Mouse (Mus musculus): Measurements from ENCODE around the gene Cacna1a. TPM values are rescaled to one million over a fixed set of nuclear protein-coding genes. Genes with fewer than 3 reads are reported as not detected.

Cacna1a gene
- polyA plus RNA-seq, 1 experiment from 2014 or later: 6.7 TPM

- WGBS: 19% methylated on average over 3 of the region's 3 CpGs
- Histone ChIP-seq H3K9ac (replicated peaks; ENCODE audit: low read depth, low read length) (no peak overlapping the region), H3K9me3 (ENCODE audit: control insufficient read depth, low read depth, low read length) (no peaks in the 10 kb centered on the region), H3K4me3 (ENCODE audit: low read depth, low read length) (no peak overlapping the region), H3K36me3 (ENCODE audit: control insufficient read depth, insufficient read depth, low read length) (no peaks in the 10 kb centered on the region), H3K27me3 (ENCODE audit: control insufficient read depth, insufficient read depth, low read length) (no peaks in the 10 kb centered on the region), H3K4me2 (replicated peaks; ENCODE audit: low read depth, low read length) (no peak overlapping the region), H3K4me1 (ENCODE audit: control insufficient read depth, insufficient read depth, low read length) (0 out of 2 replicates have a peak, but pooled peaks cover 3% of the 10 kb centered on the region), H3K27ac (ENCODE audit: low read length) (no peak overlapping the region)
- ATAC-seq (ENCODE audit: insufficient number of reproducible peaks, insufficient read depth, low FRiP score, low read depth): no peak
Observed at GRCm38 (mm10) chr8:84545522-84545921, 157.3 kb downstream of the Cacna1a start.

- Histone ChIP-seq H3K9ac (replicated peaks; ENCODE audit: low read depth, low read length) (no peak overlapping the region), H3K27ac (ENCODE audit: low read length) (no peak overlapping the region), H3K36me3 (ENCODE audit: control insufficient read depth, insufficient read depth, low read length) (no peaks in the 10 kb centered on the region), H3K4me2 (replicated peaks; ENCODE audit: low read depth, low read length) (no peak overlapping the region), H3K4me1 (ENCODE audit: control insufficient read depth, insufficient read depth, low read length) (no peaks in the 10 kb centered on the region), H3K4me3 (ENCODE audit: low read depth, low read length) (no peak overlapping the region), H3K9me3 (ENCODE audit: control insufficient read depth, low read depth, low read length) (no peaks in the 10 kb centered on the region), H3K27me3 (ENCODE audit: control insufficient read depth, insufficient read depth, low read length) (peaks cover 10% of the 10 kb centered on the region)
- no peak for ATAC-seq (ENCODE audit: insufficient number of reproducible peaks, insufficient read depth, low FRiP score, low read depth)
- 72% methylated on average over 4 of the region's 4 CpGs for WGBS
Observed at GRCm38 (mm10) chr8:84552457-84552856, 164.2 kb downstream of the Cacna1a start.

- no peak overlapping the region for H3K27ac ChIP-seq (ENCODE audit: low read length)
- peaks cover 10% of the 10 kb centered on the region for H3K27me3 ChIP-seq (ENCODE audit: control insufficient read depth, insufficient read depth, low read length)
- no peaks in the 10 kb centered on the region for H3K36me3 ChIP-seq (ENCODE audit: control insufficient read depth, insufficient read depth, low read length)
- H3K9me3 ChIP-seq (ENCODE audit: control insufficient read depth, low read depth, low read length): no peaks in the 10 kb centered on the region
- H3K9ac ChIP-seq (replicated peaks; ENCODE audit: low read depth, low read length): no peak overlapping the region
- H3K4me2 ChIP-seq (replicated peaks; ENCODE audit: low read depth, low read length): no peak overlapping the region
- no peak for ATAC-seq (ENCODE audit: insufficient number of reproducible peaks, insufficient read depth, low FRiP score, low read depth)
- no peak overlapping the region for H3K4me3 ChIP-seq (ENCODE audit: low read depth, low read length)
- 84% methylated on average over 8 of the region's 8 CpGs for WGBS
- no peaks in the 10 kb centered on the region for H3K4me1 ChIP-seq (ENCODE audit: control insufficient read depth, insufficient read depth, low read length)
Observed at GRCm38 (mm10) chr8:84553106-84553505, 164.9 kb downstream of the Cacna1a start.

DNA sequence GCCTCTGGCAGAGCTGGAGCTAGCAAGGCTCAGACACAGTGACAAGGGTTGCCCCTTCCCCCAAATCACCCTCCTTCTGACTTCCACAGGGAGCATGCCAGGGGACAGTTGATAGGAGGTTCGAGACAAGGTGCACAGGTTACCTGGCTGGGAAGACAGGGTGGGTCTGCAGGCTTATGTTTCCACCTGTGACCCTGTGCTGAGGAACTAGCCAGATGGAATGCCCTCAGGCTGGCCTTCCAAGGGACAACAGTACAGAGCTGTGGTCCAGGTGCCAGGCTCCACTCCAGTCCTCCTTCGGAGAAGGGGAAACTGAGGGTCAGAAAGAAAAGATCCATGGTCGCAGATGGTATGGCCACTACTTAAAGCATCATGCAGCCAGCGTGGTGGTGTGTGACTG lies 165.4 kb downstream of the Cacna1a start:
- Histone ChIP-seq H3K4me2 (replicated peaks; ENCODE audit: low read depth, low read length) (no peak overlapping the region), H3K9ac (replicated peaks; ENCODE audit: low read depth, low read length) (no peak overlapping the region), H3K4me1 (ENCODE audit: control insufficient read depth, insufficient read depth, low read length) (no peaks in the 10 kb centered on the region), H3K36me3 (ENCODE audit: control insufficient read depth, insufficient read depth, low read length) (no peaks in the 10 kb centered on the region), H3K9me3 (ENCODE audit: control insufficient read depth, low read depth, low read length) (no peaks in the 10 kb centered on the region), H3K27ac (ENCODE audit: low read length) (no peak overlapping the region), H3K4me3 (ENCODE audit: low read depth, low read length) (no peak overlapping the region), H3K27me3 (ENCODE audit: control insufficient read depth, insufficient read depth, low read length) (peaks cover 13% of the 10 kb centered on the region)
- ATAC-seq (ENCODE audit: insufficient number of reproducible peaks, insufficient read depth, low FRiP score, low read depth): no peak
- WGBS: 84% methylated on average over 4 of the region's 4 CpGs

GRCm38 (mm10) chr8:84554301-84555027 lies 166.2 kb downstream of the Cacna1a start:
- no peak overlapping the region for H3K4me2 ChIP-seq (replicated peaks; ENCODE audit: low read depth, low read length)
- H3K27me3 ChIP-seq (ENCODE audit: control insufficient read depth, insufficient read depth, low read length): peaks cover 22% of the 10 kb centered on the region
- no peak overlapping the region for H3K4me3 ChIP-seq (ENCODE audit: low read depth, low read length)
- 56% methylated on average over 14 of the region's 14 CpGs for WGBS
- no peak for ATAC-seq (ENCODE audit: insufficient number of reproducible peaks, insufficient read depth, low FRiP score, low read depth)
- no peak overlapping the region for H3K27ac ChIP-seq (ENCODE audit: low read length)
- no peaks in the 10 kb centered on the region for H3K36me3 ChIP-seq (ENCODE audit: control insufficient read depth, insufficient read depth, low read length)
- no peaks in the 10 kb centered on the region for H3K4me1 ChIP-seq (ENCODE audit: control insufficient read depth, insufficient read depth, low read length)
- H3K9ac ChIP-seq (replicated peaks; ENCODE audit: low read depth, low read length): no peak overlapping the region
- H3K9me3 ChIP-seq (ENCODE audit: control insufficient read depth, low read depth, low read length): no peaks in the 10 kb centered on the region

- Histone ChIP-seq H3K4me2 (replicated peaks; ENCODE audit: low read depth, low read length) (no peak overlapping the region), H3K9me3 (ENCODE audit: control insufficient read depth, low read depth, low read length) (no peaks in the 10 kb centered on the region), H3K9ac (replicated peaks; ENCODE audit: low read depth, low read length) (no peak overlapping the region), H3K27me3 (ENCODE audit: control insufficient read depth, insufficient read depth, low read length) (peaks cover 30% of the 10 kb centered on the region), H3K27ac (ENCODE audit: low read length) (no peak overlapping the region), H3K4me3 (ENCODE audit: low read depth, low read length) (no peak overlapping the region), H3K4me1 (ENCODE audit: control insufficient read depth, insufficient read depth, low read length) (no peaks in the 10 kb centered on the region), H3K36me3 (ENCODE audit: control insufficient read depth, insufficient read depth, low read length) (no peaks in the 10 kb centered on the region)
- 67% methylated on average over 7 of the region's 7 CpGs for whole genome bisulfite sequencing
- no peak for ATAC-seq (ENCODE audit: insufficient number of reproducible peaks, insufficient read depth, low FRiP score, low read depth)
Observed at GRCm38 (mm10) chr8:84555269-84555668, 167.0 kb downstream of the Cacna1a start.

DNA sequence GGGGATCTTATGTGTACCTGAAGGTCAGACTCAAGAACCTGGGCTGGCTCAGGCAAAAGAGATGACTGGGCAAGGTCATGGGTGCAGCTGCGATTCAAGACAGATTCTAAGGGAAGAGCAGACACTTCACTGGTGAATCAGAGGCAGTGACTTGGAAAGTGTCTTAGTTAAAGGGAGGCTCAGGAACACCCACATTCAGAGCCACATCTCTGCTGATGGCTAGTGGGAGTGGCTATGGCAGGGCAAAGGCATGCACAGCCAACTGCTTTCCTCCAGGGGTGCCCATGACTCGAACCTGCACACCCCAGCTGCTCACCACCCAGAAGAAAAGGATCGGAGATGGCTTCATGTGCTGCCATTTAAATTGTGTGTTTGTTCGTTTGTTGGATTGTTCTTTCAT lies 169.7 kb downstream of the Cacna1a start:
- Histone ChIP-seq H3K4me3 (ENCODE audit: low read depth, low read length) (no peak overlapping the region), H3K4me2 (replicated peaks; ENCODE audit: low read depth, low read length) (no peak overlapping the region), H3K36me3 (ENCODE audit: control insufficient read depth, insufficient read depth, low read length) (no peaks in the 10 kb centered on the region), H3K4me1 (ENCODE audit: control insufficient read depth, insufficient read depth, low read length) (no peaks in the 10 kb centered on the region), H3K27ac (ENCODE audit: low read length) (no peak overlapping the region), H3K9ac (replicated peaks; ENCODE audit: low read depth, low read length) (no peak overlapping the region), H3K27me3 (ENCODE audit: control insufficient read depth, insufficient read depth, low read length) (peaks cover 31% of the 10 kb centered on the region), H3K9me3 (ENCODE audit: control insufficient read depth, low read depth, low read length) (no peaks in the 10 kb centered on the region)
- 75% methylated on average over 4 of the region's 4 CpGs for WGBS
- ATAC-seq (ENCODE audit: insufficient number of reproducible peaks, insufficient read depth, low FRiP score, low read depth): no peak

- Histone ChIP-seq H3K4me1 (ENCODE audit: control insufficient read depth, insufficient read depth, low read length) (no peaks in the 10 kb centered on the region), H3K27ac (ENCODE audit: low read length) (no peak overlapping the region), H3K36me3 (ENCODE audit: control insufficient read depth, insufficient read depth, low read length) (no peaks in the 10 kb centered on the region), H3K9ac (replicated peaks; ENCODE audit: low read depth, low read length) (no peak overlapping the region), H3K27me3 (ENCODE audit: control insufficient read depth, insufficient read depth, low read length) (peaks cover 31% of the 10 kb centered on the region), H3K4me2 (replicated peaks; ENCODE audit: low read depth, low read length) (peak overlapping the region; percentile 82), H3K4me3 (ENCODE audit: low read depth, low read length) (peak overlapping the region; percentile 38), H3K9me3 (ENCODE audit: control insufficient read depth, low read depth, low read length) (no peaks in the 10 kb centered on the region)
- ATAC-seq (ENCODE audit: insufficient number of reproducible peaks, insufficient read depth, low FRiP score, low read depth): no peak
- 1% methylated on average over 75 of the region's 84 CpGs for WGBS
Observed at GRCm38 (mm10) chr8:84559121-84559604, 170.9 kb downstream of the Cacna1a start.

DNA sequence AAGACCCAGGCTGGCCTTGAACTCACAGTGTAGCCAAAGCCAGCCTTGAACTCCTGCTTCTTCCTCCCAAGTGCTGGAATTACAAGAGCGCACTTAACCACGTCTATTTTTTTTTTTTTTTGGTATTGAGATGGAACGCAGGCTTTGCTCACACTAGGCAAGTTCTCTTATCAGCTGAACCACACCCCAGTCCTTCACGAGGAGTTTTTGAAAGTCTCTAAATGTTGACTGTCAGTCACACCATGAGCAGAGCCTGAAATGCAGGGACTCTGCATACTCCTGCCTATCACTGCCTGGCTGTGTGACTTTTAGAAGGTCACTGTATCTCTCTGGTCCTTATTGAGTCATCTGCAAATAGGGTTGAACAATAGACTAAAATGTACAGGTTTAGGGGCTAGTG lies 173.5 kb downstream of the Cacna1a start:
- WGBS: 69% methylated on average over 4 of the region's 4 CpGs
- no peak overlapping the region for H3K27ac ChIP-seq (ENCODE audit: low read length)
- no peak for ATAC-seq (ENCODE audit: insufficient number of reproducible peaks, insufficient read depth, low FRiP score, low read depth)
- no peaks in the 10 kb centered on the region for H3K4me1 ChIP-seq (ENCODE audit: control insufficient read depth, insufficient read depth, low read length)
- no peaks in the 10 kb centered on the region for H3K36me3 ChIP-seq (ENCODE audit: control insufficient read depth, insufficient read depth, low read length)
- no peak overlapping the region for H3K4me3 ChIP-seq (ENCODE audit: low read depth, low read length)
- no peaks in the 10 kb centered on the region for H3K9me3 ChIP-seq (ENCODE audit: control insufficient read depth, low read depth, low read length)
- no peak overlapping the region for H3K4me2 ChIP-seq (replicated peaks; ENCODE audit: low read depth, low read length)
- no peak overlapping the region for H3K9ac ChIP-seq (replicated peaks; ENCODE audit: low read depth, low read length)
- peaks cover 28% of the 10 kb centered on the region for H3K27me3 ChIP-seq (ENCODE audit: control insufficient read depth, insufficient read depth, low read length)
